Mouse (Mus musculus) MEL (cell line): ENCODE data around the gene Crybb1.

Experiments
- CTCF ChIP-seq, 3 experiments: IDR thresholded peaks in 2 of 3; conservative IDR thresholded peaks in 1 of 3; 2 replicates each; pipeline ENCODE4 v1.5.1; 2011 to 2012; ENCODE audit warnings: low read length in 3 of 3, low read depth in 2 of 3, mild to moderate bottlenecking in 2 of 3, improper control_type of control experiment in 1 of 3, inconsistent platforms in 1 of 3, mixed read lengths in 1 of 3, moderate library complexity in 1 of 3; ENCODE audit not compliant: control insufficient read depth in 1 of 3, insufficient read depth in 1 of 3, poor library complexity in 1 of 3, severe bottlenecking in 1 of 3
- E2F4 ChIP-seq: IDR thresholded peaks from 2 replicates; pipeline ENCODE4 v1.6.1; 2011; ENCODE audit warnings: low read depth, low read length, improper control_type of control experiment, borderline replicate concordance
- KAT2A ChIP-seq: conservative IDR thresholded peaks from 2 replicates; pipeline ENCODE4 v1.6.1; 2012; ENCODE audit warnings: low read depth, low read length, improper control_type of control experiment, inconsistent platforms
- TCF12 ChIP-seq: IDR thresholded peaks from 2 replicates; pipeline ENCODE4 v1.6.1; 2014; ENCODE audit warnings: low read depth, mild to moderate bottlenecking, inconsistent platforms, low read length, improper control_type of control experiment, moderate library complexity

- TF ChIP-seq E2F4 (no peak), CTCF (IDR thresholded peaks at IDR 0.05 in 2 of 3, conservative IDR thresholded peaks at IDR 0.05 in 1 of 3; ENCODE audit: control insufficient read depth in 1 of 3, insufficient read depth in 1 of 3, low read depth in 2 of 3, low read length in 3 of 3, poor library complexity in 1 of 3, severe bottlenecking in 1 of 3) (no peak), TCF12 (no peak), KAT2A (no peak)
Measured at GRCm38 (mm10) chr5:112252400-112252799, 3.2 kb upstream of the Crybb1 start, which contains the start of gene Cryba4.
